Mouse (Mus musculus): Measurements from ENCODE around the gene Gm7029. TPM values are rescaled to one million over a fixed set of nuclear protein-coding genes. Genes with fewer than 3 reads are reported as not detected.
A peak's percentile ranks its signal among the peaks of the same experiment; 100 is the strongest.
"Not testable (repeated sequence)": the region's sequence is repeated elsewhere in the genome, so short reads cannot be mapped to it uniquely, and the experiment has no call there.

Gene Gm7029
- polyA plus RNA-seq, 1 experiment from 2014 or later = not detected

DNA sequence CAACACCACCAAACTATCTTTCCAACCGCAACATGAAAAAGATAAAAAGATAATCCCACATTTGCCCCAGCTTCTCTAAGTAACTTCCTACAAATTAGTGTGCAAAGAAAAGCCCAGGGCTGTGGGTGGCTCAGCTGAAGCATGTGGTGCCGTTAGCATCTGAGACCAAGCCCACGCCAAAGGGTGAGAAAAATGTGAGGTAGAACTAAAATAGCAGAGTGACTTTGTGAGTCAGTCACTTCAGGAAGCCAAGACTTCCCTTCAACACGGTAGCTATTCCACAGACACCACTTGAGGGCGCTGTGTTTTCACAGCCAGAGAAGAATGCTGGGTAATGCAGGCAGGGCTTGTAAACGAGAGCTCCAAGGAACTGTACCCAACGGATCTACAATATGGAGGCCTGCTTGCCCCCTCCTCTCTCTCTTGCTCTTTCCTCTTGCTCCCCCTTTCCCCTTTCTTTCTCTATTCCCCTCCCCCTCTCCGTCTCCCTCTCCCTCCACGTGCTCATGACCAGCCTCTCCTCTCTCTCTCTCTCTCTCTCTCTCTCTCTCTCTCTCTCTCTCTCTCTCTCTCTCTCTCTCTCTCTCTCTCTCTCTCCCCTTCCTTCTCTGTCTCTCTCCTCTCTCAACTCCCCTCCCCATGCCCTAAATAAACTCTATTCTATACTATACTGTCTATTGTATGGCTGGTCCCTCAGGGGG is 8.2 kb upstream of the Gm7029 start:
- H3K4me3 ChIP-seq = peak overlapping the region; percentile 15; the same call in 1 of the 2 replicates
- 30% methylated on average over 9 of the region's 9 CpGs for WGBS
- peaks cover 6% of the 10 kb centered on the region; the same call in 1 of the 2 replicates for H3K4me1 ChIP-seq
- no peaks in the 10 kb centered on the region for H3K36me3 ChIP-seq
- no peaks in the 10 kb centered on the region for H3K27me3 ChIP-seq (ENCODE audit: insufficient read depth, poor library complexity, severe bottlenecking)
- peak; percentile 80 for DNase-seq (ENCODE audit: low spot score)
- no peaks in the 10 kb centered on the region for H3K9me3 ChIP-seq
- H3K27ac ChIP-seq = peak overlapping the region; percentile 42; the same call in 1 of the 2 replicates

- Histone ChIP-seq H3K36me3 (peaks cover 40% of the 10 kb centered on the region), H3K27me3 (ENCODE audit: insufficient read depth, poor library complexity, severe bottlenecking) (no peaks in the 10 kb centered on the region), H3K27ac (no peak overlapping the region), H3K9me3 (no peaks in the 10 kb centered on the region), H3K4me1 (no peaks in the 10 kb centered on the region), H3K4me3 (no peak overlapping the region)
- no peak for DNase-seq (ENCODE audit: low spot score)
- 84% methylated on average over 11 of the region's 11 CpGs for WGBS
Measured at GRCm38 (mm10) chr17:33874411-33874810, 774 bp downstream of the Gm7029 start.

DNA sequence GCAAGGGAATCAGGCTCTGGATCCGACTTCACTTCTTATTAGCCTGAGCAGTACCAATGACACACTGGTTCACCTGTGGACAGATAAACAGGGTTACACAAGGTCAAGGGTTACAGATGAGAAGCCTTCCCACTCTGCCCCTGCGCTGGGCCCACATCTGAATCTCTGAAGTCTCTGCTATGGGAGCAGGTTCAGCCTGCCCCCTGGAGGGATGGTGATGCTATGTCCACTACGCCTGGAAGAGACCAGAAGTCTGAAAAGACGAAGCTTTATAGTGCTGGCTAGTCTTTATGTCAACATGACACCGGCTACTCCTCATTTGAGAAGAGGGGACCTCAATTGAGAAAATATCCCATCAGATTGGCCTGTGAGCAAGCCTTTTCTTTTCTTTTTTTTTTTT is 2.2 kb downstream of the Gm7029 start:
- H3K9me3 ChIP-seq; H3K27me3 ChIP-seq (ENCODE audit: insufficient read depth, poor library complexity, severe bottlenecking); H3K4me3 ChIP-seq; H3K27ac ChIP-seq; H3K4me1 ChIP-seq; DNase-seq (ENCODE audit: low spot score): not testable (repeated sequence)
- peaks cover 49% of the 10 kb centered on the region for H3K36me3 ChIP-seq
- WGBS = 76% methylated on average over 5 of the region's 5 CpGs

DNA sequence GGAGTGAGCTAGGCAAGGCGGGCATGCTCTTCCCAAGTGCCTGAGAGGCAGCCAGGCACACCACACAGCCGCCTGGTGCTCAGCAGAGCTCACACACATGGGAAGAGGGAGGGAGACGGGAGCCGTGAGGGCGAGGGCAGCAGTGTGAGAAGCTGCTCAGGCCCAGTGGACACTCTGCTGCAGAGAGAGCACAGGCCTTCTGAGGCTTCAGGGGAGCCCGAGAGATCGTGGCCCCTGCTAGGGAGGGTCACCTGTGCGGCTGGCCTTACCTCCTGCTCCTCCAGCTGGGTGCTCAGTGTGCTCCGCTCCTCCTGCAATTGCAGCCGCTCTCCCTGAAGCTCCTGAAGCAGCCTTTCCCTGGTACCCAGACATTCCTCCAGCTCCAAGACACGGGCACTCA is 10.7 kb downstream of the Gm7029 start:
- H3K36me3 ChIP-seq = peaks cover 63% of the 10 kb centered on the region
- WGBS = 90% methylated on average over 10 of the region's 11 CpGs
- H3K27ac ChIP-seq; H3K9me3 ChIP-seq; H3K4me3 ChIP-seq; H3K27me3 ChIP-seq (ENCODE audit: insufficient read depth, poor library complexity, severe bottlenecking); DNase-seq (ENCODE audit: low spot score): not testable (repeated sequence)
- peaks cover 10% of the 10 kb centered on the region for H3K4me1 ChIP-seq

DNA sequence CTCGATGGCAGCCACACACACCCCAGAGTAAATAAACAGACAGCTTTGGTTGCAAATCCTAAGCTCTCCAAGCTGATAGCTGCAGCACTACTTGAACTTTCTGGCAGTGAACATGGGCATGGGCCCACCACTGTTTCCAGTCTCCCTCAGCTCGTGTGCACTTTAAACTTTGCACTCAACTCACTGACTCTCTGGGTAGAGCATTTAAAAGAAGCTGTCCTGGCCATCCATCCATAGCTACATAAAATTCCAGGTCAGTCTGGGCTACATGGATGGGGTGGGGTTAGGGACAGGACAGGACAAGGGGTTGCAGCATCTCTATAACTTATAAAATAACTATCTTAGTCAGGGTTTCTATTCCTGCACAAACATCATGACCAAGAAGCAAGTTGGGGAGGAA is 14.2 kb downstream of the Gm7029 start:
- DNase-seq (ENCODE audit: low spot score); H3K9me3 ChIP-seq; H3K4me3 ChIP-seq; H3K27me3 ChIP-seq (ENCODE audit: insufficient read depth, poor library complexity, severe bottlenecking); H3K27ac ChIP-seq: not testable (repeated sequence)
- Histone ChIP-seq H3K4me1 (peaks cover 11% of the 10 kb centered on the region), H3K36me3 (peaks cover 35% of the 10 kb centered on the region)
- 29% methylated on average over 2 of the region's 2 CpGs for WGBS

DNA sequence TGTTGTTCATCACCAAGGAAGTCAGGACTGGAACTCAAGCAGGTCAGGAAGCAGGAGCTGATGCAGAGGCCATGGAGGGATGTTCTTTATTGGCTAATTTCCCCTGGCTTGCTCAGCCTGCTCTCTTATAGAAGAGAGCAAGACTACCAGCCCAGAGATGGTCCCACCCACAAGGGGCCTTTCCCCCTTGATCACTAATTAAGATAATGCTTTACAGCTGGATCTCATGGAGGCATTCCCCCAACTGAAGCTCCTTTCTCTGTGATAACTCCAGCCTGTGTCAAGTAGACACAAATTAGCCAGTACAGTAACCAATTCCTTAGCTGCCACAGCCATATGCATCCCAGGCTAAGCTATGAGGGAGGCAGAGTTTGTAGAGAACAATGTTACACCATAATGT is 14.6 kb downstream of the Gm7029 start:
- H3K4me1 ChIP-seq = peaks cover 11% of the 10 kb centered on the region
- H3K36me3 ChIP-seq = peaks cover 31% of the 10 kb centered on the region
- H3K27me3 ChIP-seq (ENCODE audit: insufficient read depth, poor library complexity, severe bottlenecking); H3K4me3 ChIP-seq; H3K9me3 ChIP-seq; DNase-seq (ENCODE audit: low spot score); H3K27ac ChIP-seq: not testable (repeated sequence)

GRCm38 (mm10) chr17:33889941-33890532 is 16.4 kb downstream of the Gm7029 start:
- WGBS = under 1% methylated on average over 42 of the region's 44 CpGs
- not testable (repeated sequence) for H3K27me3 ChIP-seq (ENCODE audit: insufficient read depth, poor library complexity, severe bottlenecking); H3K9me3 ChIP-seq
- Histone ChIP-seq H3K27ac (peak overlapping the region; percentile 89), H3K4me1 (peaks cover 11% of the 10 kb centered on the region), H3K4me3 (peak overlapping the region; percentile 77), H3K36me3 (peaks cover 19% of the 10 kb centered on the region)
- DNase-seq (ENCODE audit: low spot score) = peak; percentile 73

GRCm38 (mm10) chr17:33890533-33891059 is 17.0 kb downstream of the Gm7029 start, which contains the start of gene Kifc1:
Gene Kifc1, minus strand, starts transcription at chr17:33890661.
- no peaks in the 10 kb centered on the region for H3K27me3 ChIP-seq (ENCODE audit: insufficient read depth, poor library complexity, severe bottlenecking)
- H3K4me1 ChIP-seq = peaks cover 11% of the 10 kb centered on the region
- peaks cover 15% of the 10 kb centered on the region for H3K36me3 ChIP-seq
- no peaks in the 10 kb centered on the region for H3K9me3 ChIP-seq
- peak within 1 kb of the TSS; percentile 77 for H3K4me3 ChIP-seq
- under 1% methylated on average over 49 of the region's 49 CpGs for WGBS
- H3K27ac ChIP-seq = peak within 1 kb of the TSS; percentile 89
- DNase-seq (ENCODE audit: low spot score) = peak; percentile 100

DNA sequence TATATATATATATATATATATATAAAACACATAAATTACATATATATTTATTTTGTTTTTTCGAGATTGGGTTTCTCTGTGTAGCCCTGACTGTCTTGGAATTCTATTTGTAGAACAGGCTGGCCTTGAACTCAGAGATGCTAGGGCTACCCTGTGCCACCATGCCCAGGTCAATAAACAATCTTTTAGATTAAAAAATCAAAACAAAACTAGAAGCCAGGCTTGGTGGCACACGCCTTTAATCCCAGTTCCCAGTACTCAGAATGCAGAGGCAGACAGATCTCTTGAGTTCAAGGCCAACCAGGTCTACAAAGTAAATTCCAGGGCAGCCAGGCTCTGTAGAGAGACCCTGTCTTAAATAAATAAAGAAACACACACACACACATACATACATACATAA is 17.7 kb downstream of the Gm7029 start:
- 63% methylated on average over 2 of the region's 2 CpGs for WGBS
- Histone ChIP-seq H3K4me3 (no peak overlapping the region), H3K36me3 (peaks cover 7% of the 10 kb centered on the region), H3K27me3 (ENCODE audit: insufficient read depth, poor library complexity, severe bottlenecking) (no peaks in the 10 kb centered on the region), H3K4me1 (peaks cover 11% of the 10 kb centered on the region), H3K9me3 (no peaks in the 10 kb centered on the region), H3K27ac (no peak overlapping the region)
- DNase-seq (ENCODE audit: low spot score) = no peak

DNA sequence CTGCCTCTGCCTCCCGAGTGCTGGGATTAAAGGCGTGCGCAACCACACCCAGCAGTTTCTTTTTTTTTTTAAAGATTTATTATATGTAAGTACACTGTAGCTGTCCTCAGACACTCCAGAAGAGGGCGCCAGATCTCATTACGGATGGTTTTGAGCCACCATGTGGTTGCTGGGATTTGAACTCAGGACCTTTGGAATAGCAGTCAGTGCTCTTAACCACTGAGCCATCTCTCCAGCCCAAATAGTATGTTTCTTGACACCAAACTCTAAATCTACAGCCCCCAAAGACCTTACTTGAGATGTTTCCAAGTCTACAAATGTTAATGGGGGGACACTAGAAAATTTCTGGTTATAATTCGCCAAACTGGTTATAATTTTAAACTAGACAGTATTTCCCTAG is 18.3 kb downstream of the Gm7029 start:
- H3K4me1 ChIP-seq = peaks cover 11% of the 10 kb centered on the region
- 62% methylated on average over 6 of the region's 6 CpGs for WGBS
- H3K4me3 ChIP-seq; H3K9me3 ChIP-seq; H3K36me3 ChIP-seq; DNase-seq (ENCODE audit: low spot score); H3K27ac ChIP-seq; H3K27me3 ChIP-seq (ENCODE audit: insufficient read depth, poor library complexity, severe bottlenecking): not testable (repeated sequence)

GRCm38 (mm10) chr17:33892429-33892828 is 18.8 kb downstream of the Gm7029 start:
- Histone ChIP-seq H3K36me3 (no peaks in the 10 kb centered on the region), H3K9me3 (no peaks in the 10 kb centered on the region), H3K4me3 (no peak overlapping the region), H3K27me3 (ENCODE audit: insufficient read depth, poor library complexity, severe bottlenecking) (no peaks in the 10 kb centered on the region), H3K27ac (no peak overlapping the region), H3K4me1 (peaks cover 11% of the 10 kb centered on the region)
- 32% methylated on average over 7 of the region's 7 CpGs for WGBS
- DNase-seq (ENCODE audit: low spot score) = no peak

DNA sequence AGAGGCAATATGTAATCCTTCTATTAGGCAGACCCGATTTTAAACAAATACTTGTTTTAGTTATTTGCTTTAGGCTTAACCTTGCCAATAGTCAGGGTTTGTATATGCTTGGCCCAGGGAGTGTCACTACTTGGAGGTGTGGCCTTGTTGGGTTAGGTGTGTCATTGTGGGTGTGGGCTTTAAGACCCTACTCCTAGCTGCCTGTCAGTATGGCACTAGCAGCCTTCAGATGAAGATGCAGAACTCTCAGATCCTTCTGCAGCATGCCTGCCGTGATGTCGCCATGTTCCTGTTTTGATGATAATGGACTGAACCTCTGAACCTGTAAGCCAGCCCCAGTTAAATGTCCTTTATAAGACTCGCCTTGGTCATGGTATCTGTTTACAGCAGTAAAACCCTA is 19.4 kb downstream of the Gm7029 start:
- H3K4me3 ChIP-seq; H3K27me3 ChIP-seq (ENCODE audit: insufficient read depth, poor library complexity, severe bottlenecking); H3K27ac ChIP-seq; H3K9me3 ChIP-seq; DNase-seq (ENCODE audit: low spot score); H3K36me3 ChIP-seq: not testable (repeated sequence)
- H3K4me1 ChIP-seq = peaks cover 11% of the 10 kb centered on the region
- WGBS = 73% methylated on average over 4 of the region's 4 CpGs

- no peak for DNase-seq (ENCODE audit: low spot score)
- no peak overlapping the region for H3K4me3 ChIP-seq
- H3K27ac ChIP-seq = no peak overlapping the region
- peaks cover 8% of the 10 kb centered on the region for H3K4me1 ChIP-seq
- H3K27me3 ChIP-seq (ENCODE audit: insufficient read depth, poor library complexity, severe bottlenecking) = no peaks in the 10 kb centered on the region
- no peaks in the 10 kb centered on the region for H3K36me3 ChIP-seq
- H3K9me3 ChIP-seq = no peaks in the 10 kb centered on the region
- 41% methylated on average over 6 of the region's 6 CpGs for WGBS
Measured at GRCm38 (mm10) chr17:33897114-33897794, 23.6 kb downstream of the Gm7029 start.
